Mouse (Mus musculus): ENCODE measurements at regions not wholly inside any gene's neighbourhood (a gene's known extent, or its start where the extent isn't known, plus 50 kb on each side); places are given as distances from the start of the nearest gene placed in this dataset.
A peak's percentile ranks its signal among the peaks of the same experiment; 100 is the strongest.
"Not testable (repeated sequence)": the region's sequence is repeated elsewhere in the genome, so short reads cannot be mapped to it uniquely, and the experiment has no call there.

DNA sequence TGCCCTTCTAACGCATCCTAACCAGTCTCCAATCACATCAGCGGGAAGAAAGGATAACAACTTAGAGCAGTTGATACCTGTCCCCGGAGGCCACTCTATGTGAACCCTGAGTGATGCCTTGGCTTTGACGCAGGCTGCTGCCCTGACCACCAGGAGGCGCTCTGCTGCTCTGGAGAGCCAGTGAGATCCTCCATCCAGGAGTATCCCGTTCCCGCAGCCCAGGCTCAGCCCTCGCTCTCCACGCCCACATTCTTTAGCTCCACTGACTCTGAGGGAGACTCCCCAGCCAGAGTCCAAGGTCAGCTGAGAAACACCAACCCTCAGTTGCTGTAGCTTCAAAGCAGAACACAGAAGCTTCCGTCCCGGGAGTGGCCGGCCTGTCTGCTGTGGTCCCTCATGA is 307.0 kb downstream of the Ajap1 start:
- DNase-seq (ENCODE audit: low spot score in 2 of 2) = peak; percentile 28 to 35
- intact Hi-C loops (cut with DNase I) = loop anchor here (2.0 to 5.0 kb wide), 2 partner anchors 201 to 307 kb away; partner anchors contain the start of gene Ajap1

DNA sequence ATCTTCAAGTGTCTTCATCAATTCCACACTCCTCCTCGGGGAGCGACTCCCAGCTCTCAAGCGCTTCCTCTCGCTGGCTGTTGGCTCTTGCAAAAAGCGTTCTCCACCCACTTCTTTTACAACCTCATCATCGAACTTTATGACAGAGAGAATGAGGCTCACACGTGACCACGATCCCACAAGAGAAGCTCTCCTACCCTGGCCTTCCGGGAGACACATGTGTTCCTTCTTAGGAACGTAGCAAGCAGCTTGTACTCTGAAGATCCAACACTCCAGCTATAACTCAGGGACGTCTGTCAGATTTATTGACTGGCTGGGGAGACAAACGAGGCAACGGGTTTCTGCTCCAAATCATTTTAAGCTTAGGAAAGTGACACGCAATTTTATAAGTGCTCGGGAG is 307.5 kb downstream of the Ajap1 start:
- intact Hi-C loops (cut with DNase I) = loop anchor here (2.0 to 5.0 kb wide), 2 partner anchors 202 to 307 kb away; partner anchors contain the start of gene Ajap1
- no peak for DNase-seq (ENCODE audit: low spot score in 2 of 2)

DNA sequence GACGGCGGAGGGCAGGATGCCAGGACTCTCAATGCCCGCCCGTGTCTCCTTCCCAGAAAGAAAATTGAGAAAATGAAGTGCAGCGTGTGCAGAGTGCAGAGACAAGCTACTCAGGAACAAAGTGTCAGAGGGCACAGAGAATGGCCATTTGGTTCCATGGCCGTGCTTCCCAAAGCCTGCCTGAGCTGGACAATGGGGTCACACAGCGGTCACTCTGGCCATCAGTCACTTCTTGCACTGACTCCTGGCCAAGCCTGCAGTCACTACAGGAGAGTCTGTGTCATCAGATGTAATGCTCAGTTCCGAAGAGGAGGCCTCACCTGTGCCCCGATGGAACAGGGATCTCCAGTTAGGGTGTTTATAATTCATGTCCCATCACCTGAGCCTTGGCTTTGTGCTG is 312.6 kb downstream of the Ajap1 start:
- intact Hi-C loops (cut with DNase I) = no loop called here
- no peak for DNase-seq (ENCODE audit: low spot score in 2 of 2)

DNA sequence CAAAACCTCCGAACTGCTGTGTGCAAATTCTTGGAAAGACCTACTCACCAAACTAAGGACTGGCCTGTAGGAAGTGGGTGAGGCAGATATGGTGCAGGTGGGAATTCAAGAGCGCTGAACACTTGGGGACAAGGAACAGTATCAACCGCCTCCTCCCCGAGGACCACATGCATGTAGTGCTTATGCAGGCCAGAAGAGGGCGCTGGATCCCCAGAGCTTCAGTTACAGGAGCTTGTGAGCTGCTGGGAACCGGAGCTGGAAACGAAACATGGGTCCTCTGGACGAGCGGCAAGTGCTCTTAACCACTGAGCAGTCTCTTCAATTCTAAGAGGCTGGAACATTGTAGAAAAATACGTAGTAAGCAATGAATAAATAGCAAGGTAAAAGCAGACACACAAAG is 317.8 kb downstream of the Ajap1 start:
- DNase-seq (ENCODE audit: low spot score in 2 of 2) = no peak
- intact Hi-C loops (cut with DNase I) = no loop called here

DNA sequence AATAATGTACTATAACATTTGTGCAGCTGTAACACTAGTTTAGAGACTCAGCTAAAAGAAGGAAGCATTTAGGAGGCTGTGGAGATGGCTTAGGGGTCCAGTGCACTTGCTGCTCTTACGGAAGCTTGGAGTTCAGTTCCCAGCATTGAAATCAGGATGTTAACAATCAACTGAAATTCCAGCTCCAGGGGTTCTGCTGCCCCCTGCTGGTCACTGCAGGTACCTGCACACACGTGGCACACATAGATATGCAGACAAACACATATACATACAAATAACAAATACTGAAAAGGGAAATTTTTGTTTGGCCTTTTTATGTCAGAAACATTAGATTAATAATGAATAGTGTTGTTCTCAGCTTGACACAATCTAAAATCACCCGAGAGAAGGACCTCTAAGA is 322.5 kb downstream of the Ajap1 start:
- no peak for DNase-seq (ENCODE audit: low spot score in 2 of 2)
- intact Hi-C loops (cut with DNase I) = no loop called here

DNA sequence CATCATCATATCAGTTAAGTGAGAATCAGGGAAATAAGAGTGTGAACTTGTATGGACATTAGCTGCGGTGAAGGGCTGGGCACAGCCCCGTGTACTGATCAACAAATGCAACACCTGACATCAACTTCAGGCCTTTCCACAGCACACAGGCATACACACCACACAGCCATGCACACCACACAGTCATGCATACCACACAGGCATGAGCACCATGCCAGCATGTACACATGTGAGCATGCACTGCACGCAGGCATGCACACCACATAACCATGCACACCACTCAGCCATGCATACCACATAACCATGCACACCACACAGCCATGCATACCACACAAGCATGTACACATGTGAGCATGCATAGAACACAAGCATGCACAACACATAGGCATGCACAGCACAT is 325.0 kb downstream of the Ajap1 start:
- no peak for DNase-seq (ENCODE audit: low spot score in 2 of 2)
- intact Hi-C loops (cut with DNase I) = no loop called here

DNA sequence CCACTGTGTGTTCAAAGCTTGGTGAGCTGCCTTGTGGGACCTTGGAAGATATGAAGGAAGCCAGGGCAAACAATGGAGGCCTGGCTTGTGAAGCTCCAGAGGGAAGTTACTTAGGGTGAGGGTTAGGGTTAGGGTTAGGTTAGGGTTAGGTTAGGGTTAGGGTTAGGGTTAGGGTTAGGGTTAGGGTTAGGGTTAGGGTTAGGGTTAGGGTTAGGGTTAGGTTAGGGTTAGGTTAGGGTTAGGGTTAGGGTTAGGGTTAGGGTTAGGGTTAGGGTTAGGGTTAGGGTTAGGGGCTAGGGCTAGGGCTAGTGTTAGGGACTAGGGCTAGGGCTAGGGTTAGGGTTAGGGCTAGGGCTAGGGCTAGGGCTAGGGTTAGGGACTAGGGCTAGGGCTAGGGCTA is 329.7 kb downstream of the Ajap1 start:
- DNase-seq (ENCODE audit: low spot score in 2 of 2); intact Hi-C loops (cut with DNase I): not testable (repeated sequence)

DNA sequence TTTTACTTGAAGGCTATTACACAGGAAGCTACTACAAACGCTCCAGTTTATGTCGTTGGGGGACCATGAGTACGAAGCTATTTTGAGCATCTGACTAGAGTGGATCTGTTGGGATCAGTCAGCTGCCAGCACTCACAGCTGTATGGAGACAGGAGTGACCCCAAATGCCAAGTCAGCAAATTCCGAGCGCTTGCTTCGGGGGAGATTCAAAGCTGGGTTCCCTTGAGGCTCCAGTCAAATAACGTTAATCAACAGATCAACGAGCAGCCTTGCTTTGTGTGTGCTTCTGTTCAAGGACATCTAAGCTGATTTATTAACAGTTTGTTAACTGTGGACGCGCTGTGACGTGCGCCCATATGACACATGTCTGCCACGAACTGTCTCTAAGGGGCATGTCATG is 349.5 kb downstream of the Ajap1 start:
- intact Hi-C loops (cut with DNase I) = no loop called here
- DNase-seq (ENCODE audit: low spot score in 2 of 2) = no peak

DNA sequence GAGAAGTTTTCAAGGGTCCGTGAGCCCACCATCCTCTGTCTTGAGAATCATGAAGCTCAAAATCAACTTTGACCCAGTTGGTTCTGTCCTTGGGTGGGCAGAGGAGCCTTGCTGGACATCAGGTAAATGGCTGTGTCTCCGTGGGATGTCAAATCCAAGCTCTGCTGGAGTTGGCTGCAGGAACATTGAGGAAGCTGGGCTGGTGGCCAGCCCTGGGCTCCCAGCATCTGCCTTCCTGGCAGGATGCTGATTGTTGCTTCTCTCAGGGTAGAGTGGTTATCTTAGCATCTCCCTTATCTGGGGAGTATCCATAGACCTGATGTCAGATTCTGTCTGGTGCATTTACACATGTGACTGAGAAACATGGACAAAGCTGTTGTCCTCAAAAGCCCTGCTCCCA is 353.3 kb downstream of the Ajap1 start:
- DNase-seq (ENCODE audit: low spot score in 2 of 2) = peak; percentile 16 to 66
- intact Hi-C loops (cut with DNase I) = no loop called here

DNA sequence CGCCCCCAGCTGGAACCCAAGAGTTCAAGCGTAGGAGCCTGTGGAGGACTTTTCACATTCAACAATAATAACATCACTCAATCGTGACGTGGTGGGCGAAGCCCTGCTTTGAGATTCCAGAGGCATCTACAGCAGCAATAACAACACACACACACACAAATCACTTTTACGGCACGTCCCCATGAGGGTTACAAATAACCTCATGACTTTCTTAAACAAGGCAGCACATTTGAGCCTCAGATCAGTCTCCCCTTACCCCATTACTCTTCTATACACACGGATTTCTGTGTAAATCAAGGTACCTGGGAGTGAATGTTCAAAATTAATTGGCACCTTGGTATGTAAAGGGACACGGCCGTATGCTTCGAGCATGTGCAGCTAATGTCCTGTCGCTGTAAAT is 354.4 kb downstream of the Ajap1 start:
- DNase-seq (ENCODE audit: low spot score in 2 of 2) = no peak
- intact Hi-C loops (cut with DNase I) = no loop called here

DNA sequence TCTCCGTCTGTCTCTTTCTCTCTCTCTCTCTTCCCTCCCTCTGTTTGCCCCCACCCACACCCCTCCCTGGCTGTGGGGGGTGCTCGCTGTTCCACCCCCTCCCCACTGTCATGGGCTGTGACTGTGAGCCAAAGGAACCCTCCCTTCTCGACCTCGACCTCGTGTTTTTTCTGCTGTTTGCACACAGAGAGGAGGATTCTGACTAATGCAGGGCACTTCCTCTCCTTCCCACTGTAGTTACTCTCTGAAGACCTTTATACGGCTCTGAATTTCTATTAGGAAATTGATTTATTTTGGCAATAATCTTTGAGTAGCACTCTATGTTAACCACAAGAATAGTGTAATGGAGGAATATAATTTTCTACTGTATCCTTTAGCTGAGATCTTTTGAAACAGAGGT is 362.1 kb downstream of the Ajap1 start:
- no peak for DNase-seq (ENCODE audit: low spot score in 2 of 2)
- intact Hi-C loops (cut with DNase I) = no loop called here

DNA sequence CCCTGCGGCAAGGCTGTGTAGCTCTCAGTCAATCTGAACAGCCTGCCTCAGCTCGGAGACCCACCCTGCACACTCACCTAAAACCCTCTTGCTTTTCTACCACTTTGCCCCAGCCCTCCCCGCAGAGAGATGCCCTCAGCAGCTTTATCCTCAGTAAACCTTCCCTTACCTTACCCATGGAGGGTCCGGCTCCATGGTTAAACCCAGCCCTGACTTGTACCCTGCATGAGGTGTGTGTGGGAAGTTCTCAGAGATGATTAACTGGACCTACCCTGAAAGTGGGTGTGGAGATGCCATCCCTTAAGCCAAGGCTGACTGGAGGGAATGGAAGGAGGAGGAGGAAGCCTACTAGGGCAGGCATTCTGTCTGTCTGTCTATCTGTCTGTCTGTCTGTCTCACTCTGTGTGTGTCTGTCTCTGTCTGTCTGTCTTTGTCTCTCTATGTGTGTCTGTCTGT is 362.9 kb downstream of the Ajap1 start:
- intact Hi-C loops (cut with DNase I) = no loop called here

DNA sequence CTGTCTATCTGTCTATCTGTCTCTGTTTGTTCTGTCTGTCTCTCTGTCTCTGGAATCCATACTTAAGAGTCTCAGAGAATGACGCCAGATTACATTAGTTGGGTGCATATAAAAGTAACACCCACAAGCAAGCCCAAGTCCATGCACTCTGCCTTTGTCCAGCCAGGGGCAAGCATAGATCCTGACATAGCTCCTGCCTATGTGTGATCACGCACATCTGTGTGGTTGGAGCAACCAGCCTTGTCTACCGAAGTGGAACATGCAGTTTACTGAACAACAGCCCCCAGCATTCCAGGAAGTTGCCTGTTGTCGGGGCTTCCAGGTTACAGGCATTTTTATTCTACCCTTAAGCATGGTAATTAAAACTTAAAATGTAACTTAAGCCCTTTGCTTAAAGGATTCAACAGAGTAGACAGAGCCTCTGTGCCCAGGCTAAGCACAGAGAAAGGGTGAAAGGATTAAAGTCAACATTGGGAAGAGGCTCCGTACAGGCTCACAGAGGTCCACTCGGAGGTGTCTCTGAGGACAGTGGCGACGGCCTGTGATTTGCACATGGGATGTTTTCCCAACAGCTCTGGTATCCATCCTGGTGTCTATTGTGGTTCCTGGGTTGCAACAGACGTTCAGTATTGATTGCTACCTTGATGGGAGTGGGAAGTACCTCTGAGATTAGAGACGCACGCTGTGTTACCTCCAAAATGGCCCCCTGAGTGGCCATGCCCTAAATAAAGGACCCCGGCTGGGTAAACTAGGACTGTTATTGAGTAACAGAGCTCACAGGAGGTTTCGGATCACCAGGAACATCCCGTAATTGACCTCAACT is 363.6 kb downstream of the Ajap1 start:
- no peak for DNase-seq (ENCODE audit: low spot score in 2 of 2)
- intact Hi-C loops (cut with DNase I) = no loop called here

More for the DNA sequence above, 362.9 kb downstream of the Ajap1 start:
- no peak for DNase-seq (ENCODE audit: low spot score in 2 of 2)

DNA sequence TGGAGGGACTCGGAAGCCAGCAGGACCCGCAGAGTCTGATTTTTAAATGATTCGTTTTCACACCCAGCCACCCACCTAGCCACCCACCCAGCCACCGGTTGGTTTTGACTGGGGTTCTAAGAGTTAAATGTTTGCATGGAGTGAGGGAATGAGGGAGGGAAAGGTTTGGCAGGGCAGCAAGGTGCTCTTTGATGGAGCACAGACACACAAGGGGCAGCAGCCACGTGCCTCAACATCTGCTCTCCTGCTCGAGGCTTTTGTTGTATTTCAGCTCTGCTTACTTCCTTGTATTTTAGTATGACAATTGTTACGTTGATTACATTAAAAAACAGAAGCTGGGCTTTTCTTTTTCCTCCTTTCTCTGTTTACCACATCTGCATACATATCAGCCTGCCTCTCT is 367.6 kb downstream of the Ajap1 start:
- intact Hi-C loops (cut with DNase I) = no loop called here
- no peak for DNase-seq (ENCODE audit: low spot score in 2 of 2)

DNA sequence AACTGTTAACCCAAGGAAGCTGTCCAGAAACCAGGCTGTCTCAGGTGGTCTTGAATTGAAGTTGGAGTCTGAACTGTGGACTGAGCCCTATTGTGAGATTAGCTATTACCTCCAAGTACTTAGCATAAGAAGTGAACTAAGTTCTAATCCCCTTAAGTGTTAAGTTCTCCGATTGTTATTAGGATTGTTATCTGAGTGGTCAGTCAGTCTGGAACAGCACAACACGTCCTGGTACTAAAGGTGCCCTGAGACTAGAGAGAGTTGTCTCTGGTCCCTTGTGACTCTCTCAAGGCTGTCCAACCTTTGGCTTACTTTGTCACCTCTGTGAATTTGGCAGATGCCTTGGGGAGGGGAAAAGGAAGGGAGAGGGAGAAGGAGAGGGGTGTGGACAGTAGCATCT is 369.0 kb downstream of the Ajap1 start:
- intact Hi-C loops (cut with DNase I) = no loop called here
- no peak for DNase-seq (ENCODE audit: low spot score in 2 of 2)

DNA sequence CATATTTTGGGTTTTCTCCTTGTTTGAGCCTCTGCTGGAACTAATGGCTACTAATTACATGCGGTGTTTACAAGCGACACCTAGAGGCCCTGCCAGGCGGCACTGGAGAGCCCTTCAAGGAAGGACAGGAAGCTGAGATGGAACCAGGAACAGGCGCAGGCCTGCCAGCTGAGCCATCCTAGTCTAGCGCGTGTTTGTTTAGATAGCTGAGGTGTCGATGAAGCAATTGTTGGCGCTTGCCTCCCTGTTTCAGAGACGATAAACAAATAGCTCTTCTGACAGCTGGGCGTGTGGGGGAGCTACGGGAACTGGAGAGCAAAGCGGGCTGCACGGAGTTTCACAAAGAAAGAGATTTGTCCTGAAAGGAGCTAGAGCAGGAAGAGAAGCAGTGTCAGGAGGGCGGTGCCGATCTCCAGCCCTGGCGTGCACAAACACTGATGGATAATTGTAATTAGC is 372.3 kb downstream of the Ajap1 start:
- peak; percentile 24 to 35 for DNase-seq (ENCODE audit: low spot score in 2 of 2)
- intact Hi-C loops (cut with DNase I) = no loop called here

DNA sequence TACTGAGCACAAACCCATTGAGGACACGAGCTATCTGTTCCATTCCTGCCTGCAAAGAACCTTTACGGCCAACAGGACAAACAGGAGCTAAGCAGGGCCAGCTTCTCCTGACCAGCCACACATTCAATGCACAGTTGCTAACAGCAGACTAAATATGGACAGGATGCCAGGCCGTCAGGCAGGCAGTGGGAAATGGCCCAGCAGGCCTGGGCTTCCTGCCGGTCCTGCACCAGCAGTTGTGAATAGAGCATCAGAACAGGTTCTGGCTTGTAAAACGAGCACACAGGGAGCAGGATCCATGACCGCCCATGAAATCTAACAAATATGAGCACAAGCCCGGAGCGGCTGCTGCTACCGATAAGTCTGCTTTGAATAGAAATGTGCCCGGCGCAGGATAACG is 384.0 kb downstream of the Ajap1 start:
- no peak for DNase-seq (ENCODE audit: low spot score in 2 of 2)
- intact Hi-C loops (cut with DNase I) = no loop called here

DNA sequence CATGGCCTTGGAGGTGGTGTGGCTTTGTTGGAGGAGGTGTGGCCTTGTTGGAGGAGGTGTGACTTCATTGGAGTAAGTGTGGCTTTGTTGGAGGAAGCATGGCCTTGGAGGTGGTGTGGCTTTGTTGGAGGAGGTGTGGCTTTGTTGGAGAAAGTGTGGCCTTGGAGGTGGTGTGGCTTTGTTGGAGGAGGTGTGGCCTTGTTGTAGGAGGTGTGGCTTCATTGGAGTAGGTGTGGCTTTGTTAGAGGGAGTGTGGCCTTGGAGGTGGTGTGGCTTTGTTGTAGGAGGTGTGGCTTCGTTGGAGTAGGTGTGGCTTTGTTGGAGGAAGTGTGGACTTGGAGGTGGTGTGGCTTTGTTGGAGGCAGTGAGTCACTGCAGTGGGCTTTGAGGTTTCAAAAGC is 385.0 kb downstream of the Ajap1 start:
- intact Hi-C loops (cut with DNase I) = no loop called here
- no peak for DNase-seq (ENCODE audit: low spot score in 2 of 2)

DNA sequence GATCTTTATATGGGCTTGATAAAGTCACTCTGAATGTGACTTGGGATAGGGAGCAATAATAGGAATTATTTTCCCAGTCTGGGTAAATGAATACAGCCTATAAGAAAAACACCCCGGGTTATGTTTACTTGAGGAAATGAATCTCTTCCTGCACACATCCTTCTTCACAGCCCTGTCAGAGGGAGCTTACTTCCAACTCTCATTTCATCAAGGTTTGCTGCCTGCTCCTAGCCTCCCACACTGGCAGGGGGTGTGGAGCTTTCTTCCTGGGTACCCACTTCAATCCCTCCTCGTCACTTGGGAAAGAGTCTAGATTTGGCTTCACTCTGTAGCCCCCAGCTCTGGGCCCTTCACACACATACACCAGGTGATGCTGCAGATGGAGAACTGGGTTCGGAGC is 389.5 kb downstream of the Ajap1 start:
- DNase-seq (ENCODE audit: low spot score in 2 of 2) = no peak
- intact Hi-C loops (cut with DNase I) = no loop called here

DNA sequence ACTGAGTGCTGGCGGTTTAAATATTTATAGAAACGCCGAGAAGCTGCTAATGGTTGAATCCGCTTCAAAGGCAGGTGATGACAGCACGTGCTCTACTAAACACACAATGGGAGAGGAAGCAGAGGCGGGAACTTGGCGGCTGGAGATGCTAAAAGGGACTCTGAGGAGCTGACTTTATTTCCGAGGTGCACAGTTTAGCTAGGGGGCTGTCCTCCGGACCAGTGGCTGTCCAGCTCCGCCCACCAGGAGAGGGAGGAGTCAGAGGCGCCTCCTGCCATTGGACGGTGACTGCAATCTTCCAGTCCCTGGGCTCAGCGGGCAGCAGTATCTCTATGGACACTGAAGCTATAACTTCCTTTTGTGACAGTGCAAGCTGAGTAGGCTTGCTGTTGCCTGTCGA is 400.4 kb downstream of the Ajap1 start:
- intact Hi-C loops (cut with DNase I) = no loop called here
- DNase-seq (ENCODE audit: low spot score in 2 of 2) = peak; percentile 7 to 16

DNA sequence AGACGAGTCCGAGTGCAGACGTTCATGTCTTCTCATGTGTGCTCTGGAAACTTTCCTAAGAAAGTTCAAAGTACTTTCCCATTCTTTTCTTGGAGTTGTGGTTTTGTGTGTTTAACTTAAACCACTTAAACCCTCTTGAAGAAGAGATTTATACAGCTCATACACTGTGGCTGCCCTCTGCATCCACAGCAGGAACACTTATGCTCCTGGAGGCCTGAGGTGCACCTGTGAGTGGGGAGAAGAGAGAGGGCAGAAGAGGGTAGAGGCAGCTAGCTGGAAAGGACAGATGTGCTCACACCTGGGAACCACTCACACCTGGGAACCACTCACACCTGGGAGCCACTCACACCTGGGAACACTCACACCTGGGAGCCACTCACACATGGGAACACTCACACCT is 408.0 kb downstream of the Ajap1 start:
- DNase-seq (ENCODE audit: low spot score in 2 of 2) = no peak
- intact Hi-C loops (cut with DNase I) = no loop called here

Measured in left cerebral cortex, postnatal 25 days (tissue).